Mouse (Mus musculus) mesoderm, embryonic 11.5 days (tissue): ENCODE results near the gene AY358078.
A peak's percentile ranks its signal among the peaks of the same experiment; 100 is the strongest.
"Not testable (repeated sequence)": the region's sequence is repeated elsewhere in the genome, so short reads cannot be mapped to it uniquely, and the experiment has no call there.

Source experiments
- DNase-seq: peaks from one replicate; pipeline ENCODE4 v3.0.0-alpha.2; 2012; ENCODE audit warnings: low read depth, low spot score

AY358078 gene

DNA sequence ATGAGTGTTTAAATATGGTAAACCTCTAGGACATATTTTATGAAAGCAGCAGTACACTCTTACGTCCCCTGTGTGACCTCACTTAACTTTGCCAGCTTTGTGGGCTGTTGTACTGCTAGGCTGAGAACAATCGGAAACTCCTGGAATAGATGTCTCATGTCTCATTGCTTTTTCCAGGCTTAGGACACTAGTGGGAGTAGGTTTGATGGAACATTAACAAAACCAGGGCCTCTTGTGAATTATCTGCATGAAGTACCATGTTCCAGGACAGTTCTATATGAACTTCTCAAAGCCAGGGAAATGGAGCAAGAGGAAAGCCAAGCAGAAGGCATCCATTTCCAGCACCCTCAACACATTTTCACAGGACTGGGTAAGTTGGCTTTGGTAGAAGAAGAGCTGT is at the start of gene AY358078:
AY358078 (plus strand) TSS at position 301 of the 400 bp plus-strand sequence.
- DNase-seq: no peak

DNA sequence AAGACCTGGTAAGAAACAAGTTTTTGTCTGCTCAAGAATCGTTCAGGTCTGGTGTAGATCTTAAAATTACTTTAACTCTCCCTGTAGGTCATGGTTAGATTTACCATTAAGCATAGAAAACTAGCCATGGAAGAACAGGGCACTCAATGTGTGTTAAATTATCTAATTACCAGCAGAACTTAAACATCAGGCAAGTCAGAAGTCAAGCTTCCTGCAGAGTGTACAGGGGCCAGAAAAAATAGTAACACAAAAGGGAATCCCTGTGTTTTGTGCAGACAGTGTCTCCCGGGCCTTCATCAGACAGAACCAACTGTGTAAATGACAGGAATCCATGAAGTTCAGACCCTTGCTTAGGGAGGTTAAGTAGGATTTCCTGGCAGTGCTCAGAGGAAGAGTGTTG is 43.9 kb upstream of the AY358078 start:
- no peak for DNase-seq

DNA sequence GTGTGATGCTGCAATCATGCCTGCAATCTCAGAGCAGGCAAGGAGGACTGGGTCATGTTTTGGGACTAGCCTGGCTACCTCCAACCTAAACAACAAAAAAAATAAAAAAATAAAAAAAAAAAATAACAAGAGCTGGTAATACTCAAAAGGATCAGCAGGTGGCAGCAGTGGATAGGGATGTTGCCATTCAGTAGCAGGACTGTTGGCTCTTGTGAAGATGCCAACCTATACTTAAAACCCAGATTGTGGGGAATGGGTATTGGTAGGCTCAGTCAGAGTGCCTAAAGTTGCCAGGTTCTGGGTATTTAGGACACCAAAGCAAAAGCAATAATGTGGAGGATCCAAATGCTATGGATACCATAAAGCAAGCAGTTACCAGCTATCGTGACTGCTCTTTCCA is 28.5 kb upstream of the AY358078 start:
- not testable (repeated sequence) for DNase-seq

DNA sequence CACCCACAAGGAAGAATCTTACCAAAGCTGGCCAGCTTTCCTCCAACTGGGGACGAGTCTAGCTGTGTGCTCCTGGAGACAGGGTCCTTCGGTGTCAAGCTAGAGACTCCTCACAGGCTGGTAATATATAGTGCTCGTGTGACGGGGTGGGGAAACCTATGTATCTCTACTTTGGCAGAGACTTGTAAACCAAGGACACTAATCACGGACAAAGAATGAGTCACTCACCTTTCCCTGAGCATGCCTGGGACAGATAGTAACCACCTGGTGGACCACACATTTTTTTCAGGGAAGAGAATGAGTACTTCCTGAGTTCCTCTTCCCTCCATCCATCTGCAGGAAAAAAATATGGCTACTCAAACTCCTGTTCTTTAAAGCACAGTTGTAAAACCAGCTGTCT is 26.4 kb upstream of the AY358078 start, which contains the start of gene Ang4:
Ang4 (minus strand) TSS at position 101 of the 400 bp plus-strand sequence.
- DNase-seq: no peak

DNA sequence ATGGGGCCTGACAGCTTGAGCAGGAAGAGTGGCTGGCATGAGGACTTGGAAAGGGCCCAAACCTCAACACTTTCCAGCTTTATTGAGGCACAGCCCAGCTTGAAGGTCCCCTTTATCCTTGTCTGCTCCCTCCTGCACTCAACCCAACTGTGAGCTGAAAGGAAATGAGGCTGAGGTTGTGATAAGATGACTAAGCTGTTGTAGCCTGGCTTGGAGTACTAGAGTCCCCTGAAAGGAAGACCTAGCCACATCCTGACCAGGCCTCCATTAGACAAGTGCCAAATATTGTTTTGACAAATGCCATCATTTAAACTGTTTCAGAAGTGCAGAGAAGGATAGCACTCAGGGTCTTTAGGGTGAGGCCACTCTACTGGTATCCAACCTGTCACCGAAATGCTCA is 22.1 kb upstream of the AY358078 start:
- no peak for DNase-seq

DNA sequence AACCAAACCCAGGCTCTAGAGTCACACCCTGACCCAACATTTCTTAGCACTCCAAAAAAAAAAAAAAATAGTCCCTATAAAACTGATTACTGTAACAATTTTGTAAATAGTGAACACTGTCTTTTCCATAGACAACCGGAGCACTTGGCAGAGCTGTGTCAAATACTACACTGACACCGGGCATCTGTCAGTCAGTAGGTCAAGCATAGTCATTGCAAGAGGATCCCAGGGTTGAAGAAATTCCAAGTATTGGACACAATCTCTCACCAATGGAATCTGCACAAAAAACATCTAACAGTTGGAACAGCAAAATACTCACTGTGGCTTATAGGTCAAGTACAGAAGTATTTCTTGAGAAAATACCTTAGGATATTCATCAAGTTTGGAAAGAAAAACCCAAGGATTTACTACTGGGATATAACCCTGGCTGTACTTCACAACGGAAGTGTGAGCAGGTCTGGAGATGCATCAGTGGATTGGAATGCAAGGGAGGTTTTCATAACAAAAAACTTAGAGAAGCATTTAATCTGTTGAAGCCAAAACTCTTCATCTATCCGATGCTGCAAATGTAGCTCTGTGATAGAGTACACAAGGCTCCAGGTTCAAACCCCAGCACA is 20.9 kb upstream of the AY358078 start:
- DNase-seq: no peak

DNA sequence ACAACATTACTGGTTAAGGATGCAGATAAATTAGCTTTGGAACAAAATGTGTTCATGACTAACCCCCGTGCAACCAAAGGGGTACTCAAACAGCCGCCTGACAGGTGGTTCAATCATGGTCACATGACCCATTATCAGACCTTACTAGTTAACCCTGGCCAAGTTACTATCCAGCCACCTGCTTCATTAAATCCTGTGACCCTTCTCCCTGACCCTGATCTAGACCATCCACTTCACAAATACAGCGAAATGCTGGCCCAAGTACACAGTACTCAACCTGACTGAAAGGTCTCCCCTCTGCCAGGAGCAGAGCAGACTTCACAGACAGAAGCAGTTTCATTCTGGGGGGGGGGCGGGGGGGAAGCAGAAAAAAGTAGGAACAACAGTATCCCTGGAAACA is 13.5 kb upstream of the AY358078 start:
- DNase-seq: no peak

DNA sequence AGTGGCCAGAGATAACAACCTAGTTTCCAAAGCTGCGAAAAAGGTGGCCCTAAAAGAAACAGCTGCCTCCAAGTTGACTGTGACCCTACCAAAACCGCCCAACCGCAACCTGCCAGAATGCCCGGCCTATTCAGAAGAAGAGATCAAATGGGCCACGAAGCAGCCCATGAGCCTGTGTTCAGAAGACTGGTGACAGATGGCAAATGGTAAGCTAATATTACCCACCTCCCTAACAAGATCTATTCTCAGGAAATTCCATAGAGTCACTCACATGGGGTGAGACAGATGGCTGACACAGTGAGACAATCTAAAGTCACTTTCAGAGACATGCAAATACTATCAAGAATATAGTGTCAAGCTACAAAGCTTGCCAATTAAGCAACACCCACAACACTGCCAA is 12.8 kb upstream of the AY358078 start:
- no peak for DNase-seq

DNA sequence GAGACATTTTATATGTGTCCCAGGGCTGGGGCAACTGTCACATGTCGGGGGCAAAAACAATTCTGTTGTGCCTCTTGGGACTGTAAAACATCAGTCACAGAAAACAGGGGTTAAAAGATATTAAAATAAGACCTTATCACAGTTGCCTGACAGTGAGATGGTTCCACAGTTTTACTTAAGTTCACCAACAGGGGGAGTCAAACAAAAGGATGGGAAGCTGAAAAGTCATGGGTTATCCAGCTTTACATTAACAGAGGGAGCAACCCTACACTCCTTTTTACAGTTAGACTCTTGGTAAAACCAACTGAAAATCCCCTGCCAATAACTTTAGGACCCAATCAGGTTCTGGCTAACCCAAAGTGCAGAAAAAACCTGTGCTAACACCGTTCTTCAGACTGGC is 10.7 kb upstream of the AY358078 start:
- DNase-seq: no peak

DNA sequence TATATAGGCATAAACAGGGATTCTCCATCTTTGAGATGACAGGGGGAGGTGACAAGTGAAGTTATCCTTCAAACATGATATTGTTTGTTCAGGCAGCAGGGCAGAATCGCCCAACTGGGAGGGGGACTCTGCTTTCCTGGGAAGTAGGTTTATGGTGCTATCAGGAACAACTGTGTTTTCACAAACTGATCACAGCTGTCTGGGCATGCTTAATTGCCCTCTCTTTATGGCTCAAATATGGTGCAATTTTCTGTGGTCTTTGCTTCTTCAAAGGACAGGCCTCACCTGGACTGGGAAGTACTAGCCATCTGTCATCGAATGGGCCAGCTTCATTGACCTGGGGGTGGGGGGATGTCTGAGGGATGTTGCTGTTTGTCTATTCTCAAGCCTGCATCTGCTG is 5.7 kb upstream of the AY358078 start:
- no peak for DNase-seq

DNA sequence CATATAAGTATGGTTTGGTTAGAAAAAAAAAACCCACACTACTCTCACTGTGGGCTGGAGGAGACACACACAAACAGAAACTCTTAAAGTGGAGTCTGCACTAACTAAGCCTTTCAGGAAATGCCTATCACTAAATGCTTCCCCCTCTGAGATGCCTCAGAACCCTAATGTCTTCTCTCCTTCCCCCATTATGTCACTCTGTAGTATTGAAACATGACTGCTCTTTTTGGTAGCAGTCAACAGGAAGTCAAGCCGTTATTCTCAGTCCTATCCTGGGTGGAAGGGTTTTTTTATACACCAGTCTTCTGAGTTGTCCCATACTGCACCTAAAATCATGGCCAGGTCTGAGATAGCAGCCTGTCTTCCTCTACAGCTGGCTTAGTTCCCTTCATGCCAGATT is 26.8 kb downstream of the AY358078 start:
- no peak for DNase-seq

DNA sequence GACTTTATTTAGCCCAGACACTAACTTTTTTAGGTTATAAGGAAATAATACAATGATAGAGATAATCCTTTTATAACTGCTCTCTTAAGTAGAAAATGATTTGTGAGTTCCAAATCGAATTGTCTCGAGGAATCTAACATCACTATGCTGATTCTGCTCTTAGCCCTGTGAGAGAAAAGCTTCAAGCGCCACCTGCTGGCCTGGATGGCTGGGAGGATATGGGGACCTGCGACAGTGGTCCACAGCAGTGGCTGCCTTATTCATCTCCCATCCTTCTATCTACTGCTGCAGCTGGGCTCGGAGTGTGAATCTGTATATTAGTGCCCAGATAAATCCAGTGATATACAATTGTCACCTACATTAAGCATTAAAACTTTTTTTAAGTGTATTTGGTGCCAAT is 28.0 kb downstream of the AY358078 start:
- peak; percentile 2 for DNase-seq

DNA sequence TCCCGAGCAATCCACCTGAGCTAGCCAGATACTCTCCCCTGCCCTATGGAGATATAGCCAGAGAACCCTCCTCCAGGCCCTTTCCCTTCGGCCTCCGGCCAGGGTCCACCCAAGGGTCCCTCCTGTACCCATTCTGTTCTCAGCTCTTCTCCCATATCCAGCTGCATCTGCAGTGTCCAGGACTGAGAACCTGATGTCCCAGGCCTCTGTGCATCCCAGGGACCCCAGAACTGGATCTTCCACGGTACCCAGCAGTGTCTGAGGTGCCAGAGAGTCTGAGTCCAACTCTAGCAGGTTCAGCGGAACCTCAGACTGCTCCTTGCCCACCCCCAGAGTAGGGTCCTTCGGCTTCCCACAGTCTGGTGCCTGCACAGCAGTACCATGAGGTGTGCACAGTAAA is 29.3 kb downstream of the AY358078 start:
- DNase-seq: no peak

DNA sequence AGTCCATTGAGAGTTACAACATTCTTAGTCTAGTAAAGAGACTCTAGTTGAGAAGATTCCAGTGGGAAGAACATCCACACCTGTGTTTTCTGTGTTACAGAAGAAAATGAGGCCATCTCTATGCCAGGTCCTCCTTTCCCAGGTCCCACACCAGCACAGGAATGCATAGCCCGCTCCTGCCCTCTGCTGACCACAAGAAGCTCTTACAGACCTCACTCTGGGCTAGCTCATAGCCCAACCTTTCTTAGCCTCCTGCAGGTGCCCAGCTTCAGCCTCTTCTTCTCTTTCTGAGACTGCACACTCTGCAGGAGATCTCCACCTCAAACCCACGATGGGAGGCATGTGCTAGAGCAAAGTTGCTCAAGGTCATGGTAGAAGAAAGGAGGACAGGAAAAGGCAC is 38.6 kb downstream of the AY358078 start:
- DNase-seq: not testable (repeated sequence)

DNA sequence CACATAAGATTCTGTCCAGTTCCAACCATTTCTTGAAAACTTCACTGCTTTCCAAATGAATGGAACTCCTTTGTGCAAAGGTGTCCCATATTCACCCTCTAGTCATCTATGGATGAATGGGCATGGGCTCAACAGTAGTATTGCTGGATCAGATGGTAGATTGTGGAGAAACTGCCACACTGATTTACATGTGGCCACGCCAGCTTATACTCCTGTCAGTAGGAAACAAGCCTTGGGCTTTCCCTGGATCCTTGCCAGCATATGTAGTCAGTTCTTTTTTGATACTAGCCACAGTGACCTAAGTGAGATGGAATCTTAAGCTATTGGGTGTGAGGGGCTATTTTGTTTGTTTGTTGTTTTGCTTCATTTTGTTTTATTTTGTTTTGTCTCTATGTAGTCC is 42.4 kb downstream of the AY358078 start:
- DNase-seq: no peak

DNA sequence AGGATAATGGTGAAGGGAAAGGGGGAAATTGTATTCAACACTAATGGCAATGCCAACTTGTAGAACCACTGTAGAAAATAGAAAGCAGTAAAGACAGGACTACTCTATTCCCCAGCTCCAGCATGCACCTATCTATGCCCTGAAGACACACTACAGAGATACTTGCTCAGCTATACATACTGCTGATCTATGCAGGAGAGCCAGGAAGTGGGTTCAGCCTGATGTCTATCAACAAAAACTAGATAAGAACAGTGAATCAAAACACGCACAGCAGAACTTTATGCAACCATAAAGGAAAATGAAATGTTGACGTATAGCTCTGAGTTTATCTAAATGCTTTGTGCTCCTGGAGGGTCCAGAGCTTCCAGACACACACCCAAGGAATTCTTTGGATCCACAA is 42.9 kb downstream of the AY358078 start:
- no peak for DNase-seq

DNA sequence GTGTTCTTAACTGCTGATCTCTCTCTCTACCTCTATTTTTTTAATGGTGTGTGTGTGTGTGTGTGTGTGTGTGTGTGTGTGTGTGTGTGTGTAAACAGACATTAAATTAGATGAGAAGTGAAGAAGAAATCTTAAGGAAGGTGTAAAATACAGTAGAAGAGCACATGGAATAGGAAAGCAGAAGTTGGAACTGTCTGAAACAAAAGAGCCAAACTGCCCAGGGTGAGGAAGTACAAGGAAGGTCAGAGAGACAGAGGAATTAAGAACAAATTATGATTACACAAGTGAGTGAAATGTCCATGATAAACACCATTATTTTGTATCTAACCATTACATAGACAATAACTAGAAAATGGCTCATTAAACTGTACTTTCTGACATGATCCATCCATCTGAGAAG is 44.0 kb downstream of the AY358078 start:
- no peak for DNase-seq

DNA sequence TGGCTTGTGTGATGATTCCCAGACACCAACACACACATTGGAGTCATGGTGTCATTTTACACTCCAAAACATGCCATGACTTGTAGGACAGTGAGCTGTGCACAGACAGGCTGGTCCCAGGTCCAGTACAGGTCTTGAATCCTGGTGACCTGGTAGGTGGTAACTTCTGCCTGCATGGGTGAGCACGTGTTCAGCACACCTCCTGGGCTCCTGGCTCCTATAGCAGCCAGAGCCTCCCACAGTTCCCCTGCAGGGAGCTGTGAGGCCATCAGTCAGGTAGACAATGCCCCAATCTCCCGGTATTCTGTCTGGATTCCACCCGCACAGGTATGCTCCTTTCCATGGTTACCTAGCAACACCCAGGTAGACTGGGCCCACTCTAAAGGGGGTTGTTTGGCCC is 46.7 kb downstream of the AY358078 start:
- no peak for DNase-seq

DNA sequence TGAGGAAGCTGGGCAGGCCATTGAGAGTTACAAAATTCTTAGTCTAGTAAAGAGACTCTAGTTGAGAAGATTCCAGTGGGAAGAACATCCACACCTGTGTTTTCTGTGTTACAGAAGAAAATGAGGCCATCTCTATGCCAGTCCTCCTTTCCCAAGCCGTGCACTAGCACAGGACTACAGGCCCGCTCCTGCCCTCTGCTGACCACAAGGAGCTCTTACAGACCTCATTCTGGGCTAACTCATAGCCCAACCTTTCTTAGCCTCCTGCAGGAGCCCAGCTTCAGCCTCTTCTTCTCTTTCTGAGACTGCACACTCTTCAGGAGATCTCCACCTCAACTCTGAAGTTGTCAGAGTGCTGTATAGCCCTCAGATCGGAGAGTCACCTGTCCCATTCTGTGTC is 51.2 kb downstream of the AY358078 start:
- not testable (repeated sequence) for DNase-seq

DNA sequence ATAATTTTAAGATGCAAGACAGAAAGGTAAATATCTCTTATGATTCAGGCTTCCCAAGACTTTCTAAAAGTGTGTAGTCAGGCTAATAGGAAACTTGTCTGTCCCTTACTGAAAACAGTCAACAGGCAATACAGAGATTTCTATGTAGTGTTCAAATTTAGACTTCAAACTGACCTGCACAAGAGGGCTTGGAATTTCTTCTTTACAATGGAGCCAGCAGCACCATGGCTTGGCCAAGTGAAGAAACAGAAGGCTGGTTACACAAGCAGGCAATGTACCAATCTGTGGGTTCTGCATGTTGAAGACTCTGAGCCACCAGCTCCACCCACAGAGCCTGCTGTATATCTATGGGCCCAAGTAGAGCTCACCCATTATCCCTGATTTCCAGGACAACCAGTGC is 53.6 kb downstream of the AY358078 start, which contains the start of gene Ear6:
Ear6 (plus strand) TSS at position 301 of the 400 bp plus-strand sequence.
- no peak for DNase-seq

DNA sequence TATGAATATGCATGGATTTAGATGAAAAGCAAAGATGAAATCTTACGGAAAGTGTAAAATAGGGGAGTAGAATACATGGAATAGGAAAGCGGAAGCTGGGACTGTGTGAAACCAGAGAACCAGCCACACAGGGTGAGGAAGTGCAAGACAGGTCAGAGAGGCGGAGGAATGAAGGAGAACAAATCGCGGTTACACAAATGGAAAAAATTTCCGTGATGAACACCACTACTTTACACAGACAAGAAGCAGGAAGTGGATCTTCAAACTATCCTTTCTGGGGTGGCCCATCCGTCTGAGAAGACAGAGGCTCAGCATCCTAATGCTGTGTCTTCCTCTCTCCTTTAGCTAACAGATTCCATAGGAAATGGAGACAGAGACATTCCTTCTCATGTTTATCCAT is 55.4 kb downstream of the AY358078 start:
- DNase-seq: not testable (repeated sequence)

DNA sequence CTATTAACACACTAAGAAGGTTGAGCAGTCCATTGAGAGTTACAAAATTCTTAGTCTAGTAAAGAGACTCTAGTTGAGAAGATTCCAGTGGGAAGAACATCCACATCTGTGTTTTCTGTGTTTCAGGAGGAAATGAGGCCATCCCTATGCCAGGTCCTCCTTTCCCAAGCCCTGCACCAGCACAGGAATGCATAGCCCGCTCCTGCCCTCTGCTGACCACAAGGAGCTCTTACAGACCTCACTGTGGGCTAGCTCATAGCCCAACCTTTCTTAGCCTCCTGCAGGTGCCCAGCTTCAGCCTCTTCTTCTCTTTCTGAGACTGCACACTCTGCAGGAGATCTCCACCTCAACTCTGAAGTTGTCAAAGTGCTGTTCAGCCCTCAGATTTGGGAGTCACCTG is 63.8 kb downstream of the AY358078 start:
- peak; percentile 35 for DNase-seq

DNA sequence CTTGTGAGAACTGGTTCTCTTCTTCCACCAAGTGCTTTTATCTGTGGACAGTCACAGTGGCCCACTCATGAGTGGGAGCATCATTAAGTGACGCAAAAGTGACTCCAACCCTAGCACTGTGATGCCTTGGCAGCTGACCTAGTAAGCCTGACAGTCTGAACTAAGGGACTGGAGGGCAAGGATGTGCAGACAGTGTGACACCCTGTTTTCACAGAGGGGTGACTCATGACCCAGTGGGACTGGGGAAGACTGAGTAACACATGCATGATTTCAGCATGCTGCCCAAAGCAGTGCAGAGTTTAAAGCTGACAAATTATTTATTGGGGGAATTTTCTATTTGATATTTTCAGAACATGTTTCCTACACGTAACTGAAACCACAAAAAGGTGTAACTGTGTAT is 70.9 kb downstream of the AY358078 start:
- DNase-seq: no peak

DNA sequence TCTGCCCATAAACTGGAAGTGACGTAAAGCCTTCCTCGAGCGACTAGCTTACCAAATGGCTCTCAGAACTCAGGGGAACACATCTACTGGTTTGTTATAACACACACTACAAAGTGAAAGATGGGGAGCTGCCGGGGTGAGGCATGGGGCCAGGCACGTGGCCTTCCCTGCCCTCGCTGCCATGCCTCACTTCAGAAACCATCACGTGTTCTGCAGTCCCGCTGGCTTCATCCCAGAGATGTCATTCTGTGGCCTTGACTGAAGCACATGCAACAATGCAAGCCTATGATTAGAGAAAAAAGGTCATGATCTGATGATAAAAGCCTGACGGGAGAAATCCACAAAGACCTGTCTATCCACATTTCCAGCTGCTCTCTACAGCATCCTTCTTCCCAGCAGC is 71.9 kb downstream of the AY358078 start:
- DNase-seq: no peak
